Mouse (Mus musculus): ENCODE results near the gene Zfp322a. TPM values are rescaled to one million over a fixed set of nuclear protein-coding genes. Genes with fewer than 3 reads are reported as not detected.

Gene Zfp322a
- total RNA-seq (2014; rRNA removed) (32.9 and 35.5 TPM in 2 replicates), polyA plus RNA-seq (2015; fragmentation: Nextera tagmentation; extraction: Ambion mirVana) (23.1 and 33.6 TPM in 2 replicates)

GRCm38 (mm10) chr13:23368583-23369420, at the start of gene Zfp322a:
TSS of gene Zfp322a (minus strand) at chr13:23369208.
- Histone ChIP-seq H3K4me3 (ENCODE audit: low read depth, low read length) (peak within 1 kb of the TSS; percentile 72), H3K9ac (peak within 1 kb of the TSS; percentile 74), H3K9me3 (ENCODE audit: low read length) (no peaks in the 10 kb centered on the region), H3K27ac (ENCODE audit: low read depth, low read length) (peak within 1 kb of the TSS; percentile 90), H3K4me1 (ENCODE audit: insufficient read depth) (peaks cover 24% of the 10 kb centered on the region; the same call in 1 of the 2 replicates), H3K4me2 (ENCODE audit: low read depth) (peak within 1 kb of the TSS; percentile 57), H3K27me3 (ENCODE audit: insufficient read depth, low read length) (no peaks in the 10 kb centered on the region), H3K36me3 (ENCODE audit: insufficient read depth) (no peaks in the 10 kb centered on the region)
- WGBS = 2% methylated on average over 55 of the region's 55 CpGs
- 0 out of 2 replicates have a peak, but pooled peaks have one; percentile 2 for TF ChIP-seq CTCF (IDR thresholded peaks at IDR 0.05; ENCODE audit: low read depth)
- ATAC-seq (peak; percentile 100), DNase-seq (peak; percentile 97)

- H3K9ac ChIP-seq = peak overlapping the region; percentile 41
- H3K4me3 ChIP-seq (ENCODE audit: low read depth, low read length) = peak overlapping the region; percentile 39
- H3K4me2 ChIP-seq (ENCODE audit: low read depth) = peak overlapping the region; percentile 47
- H3K9me3 ChIP-seq (ENCODE audit: low read length) = no peaks in the 10 kb centered on the region
- TF ChIP-seq CTCF (IDR thresholded peaks at IDR 0.05; ENCODE audit: low read depth) = no peak
- peak; percentile 90 for ATAC-seq
- 2% methylated on average over 28 of the region's 28 CpGs for WGBS
- DNase-seq = peak; percentile 87
- H3K36me3 ChIP-seq (ENCODE audit: insufficient read depth) = no peaks in the 10 kb centered on the region
- no peaks in the 10 kb centered on the region; the same call in 1 of the 2 replicates for H3K27me3 ChIP-seq (ENCODE audit: insufficient read depth, low read length)
- no peak overlapping the region for H3K27ac ChIP-seq (ENCODE audit: low read depth, low read length)
- no peaks in the 10 kb centered on the region for H3K4me1 ChIP-seq (ENCODE audit: insufficient read depth)
Observed at GRCm38 (mm10) chr13:23412630-23413521, 43.9 kb upstream of the Zfp322a start.

GRCm38 (mm10) chr13:23412211-23412629, 43.2 kb upstream of the Zfp322a start:
- H3K9ac ChIP-seq = peak overlapping the region; percentile 41
- ATAC-seq = peak; percentile 68
- H3K27ac ChIP-seq (ENCODE audit: low read depth, low read length) = no peak overlapping the region
- H3K27me3 ChIP-seq (ENCODE audit: insufficient read depth, low read length) = no peaks in the 10 kb centered on the region; the same call in 1 of the 2 replicates
- no peaks in the 10 kb centered on the region for H3K4me1 ChIP-seq (ENCODE audit: insufficient read depth)
- peak; percentile 71 for DNase-seq
- peak overlapping the region; percentile 47 for H3K4me2 ChIP-seq (ENCODE audit: low read depth)
- no peaks in the 10 kb centered on the region for H3K9me3 ChIP-seq (ENCODE audit: low read length)
- no peak for TF ChIP-seq CTCF (IDR thresholded peaks at IDR 0.05; ENCODE audit: low read depth)
- H3K36me3 ChIP-seq (ENCODE audit: insufficient read depth) = no peaks in the 10 kb centered on the region
- under 1% methylated on average over 20 of the region's 20 CpGs for WGBS
- H3K4me3 ChIP-seq (ENCODE audit: low read depth, low read length) = peak overlapping the region; percentile 39

- no peaks in the 10 kb centered on the region for H3K4me1 ChIP-seq (ENCODE audit: insufficient read depth)
- H3K9me3 ChIP-seq (ENCODE audit: low read length) = no peaks in the 10 kb centered on the region
- H3K9ac ChIP-seq = peak overlapping the region; percentile 41
- DNase-seq = peak; percentile 72
- H3K4me2 ChIP-seq (ENCODE audit: low read depth) = peak overlapping the region; percentile 47
- peak overlapping the region; percentile 39 for H3K4me3 ChIP-seq (ENCODE audit: low read depth, low read length)
- ATAC-seq = peak; percentile 54
- no peak overlapping the region for H3K27ac ChIP-seq (ENCODE audit: low read depth, low read length)
- WGBS = 7% methylated on average over 29 of the region's 29 CpGs
- 0 out of 2 replicates have a peak, but pooled peaks have one; percentile 9 for TF ChIP-seq CTCF (IDR thresholded peaks at IDR 0.05; ENCODE audit: low read depth)
- H3K27me3 ChIP-seq (ENCODE audit: insufficient read depth, low read length) = no peaks in the 10 kb centered on the region; the same call in 1 of the 2 replicates
- H3K36me3 ChIP-seq (ENCODE audit: insufficient read depth) = no peaks in the 10 kb centered on the region
Observed at GRCm38 (mm10) chr13:23411311-23412210, 42.6 kb upstream of the Zfp322a start.

- Histone ChIP-seq H3K4me2 (ENCODE audit: low read depth) (no peak overlapping the region), H3K4me1 (ENCODE audit: insufficient read depth) (no peaks in the 10 kb centered on the region), H3K9me3 (ENCODE audit: low read length) (no peaks in the 10 kb centered on the region), H3K27ac (ENCODE audit: low read depth, low read length) (no peak overlapping the region), H3K4me3 (ENCODE audit: low read depth, low read length) (no peak overlapping the region), H3K27me3 (ENCODE audit: insufficient read depth, low read length) (no peaks in the 10 kb centered on the region; the same call in 1 of the 2 replicates), H3K36me3 (ENCODE audit: insufficient read depth) (no peaks in the 10 kb centered on the region), H3K9ac (no peak overlapping the region)
- no peak for ATAC-seq
- no peak for TF ChIP-seq CTCF (IDR thresholded peaks at IDR 0.05; ENCODE audit: low read depth)
- WGBS = 80% methylated on average over 9 of the region's 9 CpGs
- DNase-seq = no peak
Observed at GRCm38 (mm10) chr13:23410632-23411031, 41.6 kb upstream of the Zfp322a start.

GRCm38 (mm10) chr13:23402626-23403025, 33.6 kb upstream of the Zfp322a start:
- Histone ChIP-seq H3K4me3 (ENCODE audit: low read depth, low read length) (no peak overlapping the region), H3K36me3 (ENCODE audit: insufficient read depth) (no peaks in the 10 kb centered on the region), H3K9me3 (ENCODE audit: low read length) (no peaks in the 10 kb centered on the region; the same call in 1 of the 2 replicates), H3K9ac (no peak overlapping the region), H3K27ac (ENCODE audit: low read depth, low read length) (no peak overlapping the region), H3K4me1 (ENCODE audit: insufficient read depth) (no peaks in the 10 kb centered on the region), H3K27me3 (ENCODE audit: insufficient read depth, low read length) (peaks cover 3% of the 10 kb centered on the region; the same call in 1 of the 2 replicates), H3K4me2 (ENCODE audit: low read depth) (no peak overlapping the region)
- no peak for DNase-seq
- TF ChIP-seq CTCF (IDR thresholded peaks at IDR 0.05; ENCODE audit: low read depth) = no peak
- no peak for ATAC-seq
- WGBS = 13% methylated on average over 2 of the region's 2 CpGs
